Mouse (Mus musculus) G1E (cell line): ENCODE data around the gene Rpn1.

ENCODE experiments used
- CTCF ChIP-seq: IDR thresholded peaks from 2 replicates; pipeline ENCODE4 v1.5.1; 2012; ENCODE audit warnings: low read depth, low read length, inconsistent platforms, mixed read lengths
- TAL1 ChIP-seq: conservative IDR thresholded peaks from 2 replicates; pipeline ENCODE4 v1.6.1; 2012; ENCODE audit warnings: low read depth, low read length, inconsistent platforms, mixed read lengths

GRCm38 (mm10) chr6:88039426-88039825 lies 44.9 kb upstream of the Rpn1 start:
- TF ChIP-seq TAL1 (no peak), CTCF (no peak)
